Mouse (Mus musculus): ENCODE results near the gene Olfr648. TPM values are rescaled to one million over a fixed set of nuclear protein-coding genes. Genes with fewer than 3 reads are reported as not detected.

Gene Olfr648
- polyA plus RNA-seq, 2 experiments: 0.05 to 0.21 TPM

- H3K9ac ChIP-seq (ENCODE audit: low read depth, low read length, severe bottlenecking): no peak overlapping the region
- DNase-seq (ENCODE audit: low spot score): no peak
- no peak overlapping the region for H3K4me2 ChIP-seq (replicated peaks; ENCODE audit: low read depth, low read length, severe bottlenecking)
- no peaks in the 10 kb centered on the region for H3K9me3 ChIP-seq (ENCODE audit: control insufficient read depth, low read length)
- 73% methylated on average over 5 of the region's 5 CpGs for WGBS
- no peak overlapping the region for H3K27ac ChIP-seq (replicated peaks; ENCODE audit: low read depth, low read length)
- H3K36me3 ChIP-seq (ENCODE audit: control insufficient read depth, insufficient read depth, low read length): no peaks in the 10 kb centered on the region
- H3K27me3 ChIP-seq (ENCODE audit: control insufficient read depth, insufficient read depth, low read length): no peaks in the 10 kb centered on the region
- no peak overlapping the region for H3K4me3 ChIP-seq (replicated peaks; ENCODE audit: low read length)
- TF ChIP-seq POLR2A (IDR thresholded peaks at IDR 0.05; ENCODE audit: borderline replicate concordance, extremely low read depth, insufficient read depth, insufficient read length): no peak
- H3K4me1 ChIP-seq (ENCODE audit: control insufficient read depth, insufficient read depth, low read length): no peaks in the 10 kb centered on the region
- no peak for ATAC-seq (ENCODE audit: low FRiP score, low read depth)
These were observed 4.7 kb downstream of the Olfr648 start for GRCm38 (mm10) chr7:104178422-104179054.

DNA sequence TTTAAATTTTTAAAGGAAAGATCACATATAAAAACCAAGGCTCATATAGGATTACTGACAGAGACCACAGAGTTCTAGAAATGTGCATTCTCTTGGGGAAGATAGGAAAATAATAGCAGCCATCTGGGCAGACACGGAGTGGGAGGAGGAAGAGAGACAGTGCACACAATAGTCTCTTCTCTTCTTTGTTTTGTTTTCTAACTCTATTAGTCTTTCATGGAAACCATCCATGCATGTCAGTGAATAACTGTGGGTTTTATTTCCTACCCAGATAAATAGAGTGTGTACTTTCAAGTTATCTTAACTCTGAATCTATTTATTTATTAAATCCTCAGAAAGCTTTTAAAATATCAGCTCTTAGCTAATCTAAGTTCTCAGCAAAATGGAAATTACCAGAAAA is 8.1 kb downstream of the Olfr648 start:
- no peak overlapping the region for H3K27ac ChIP-seq (replicated peaks; ENCODE audit: low read depth, low read length)
- TF ChIP-seq POLR2A (IDR thresholded peaks at IDR 0.05; ENCODE audit: borderline replicate concordance, extremely low read depth, insufficient read depth, insufficient read length): no peak
- 90% methylated on average over 1 of the region's 1 CpGs for WGBS
- H3K9me3 ChIP-seq (ENCODE audit: control insufficient read depth, low read length): no peaks in the 10 kb centered on the region
- no peak overlapping the region for H3K4me2 ChIP-seq (replicated peaks; ENCODE audit: low read depth, low read length, severe bottlenecking)
- ATAC-seq (ENCODE audit: low FRiP score, low read depth): no peak
- no peak overlapping the region for H3K4me3 ChIP-seq (replicated peaks; ENCODE audit: low read length)
- H3K36me3 ChIP-seq (ENCODE audit: control insufficient read depth, insufficient read depth, low read length): no peaks in the 10 kb centered on the region
- H3K9ac ChIP-seq (ENCODE audit: low read depth, low read length, severe bottlenecking): no peak overlapping the region
- H3K27me3 ChIP-seq (ENCODE audit: control insufficient read depth, insufficient read depth, low read length): no peaks in the 10 kb centered on the region
- H3K4me1 ChIP-seq (ENCODE audit: control insufficient read depth, insufficient read depth, low read length): no peaks in the 10 kb centered on the region
- DNase-seq (ENCODE audit: low spot score): no peak

- Histone ChIP-seq H3K4me2 (replicated peaks; ENCODE audit: low read depth, low read length, severe bottlenecking) (no peak overlapping the region), H3K36me3 (ENCODE audit: control insufficient read depth, insufficient read depth, low read length) (no peaks in the 10 kb centered on the region), H3K4me1 (ENCODE audit: control insufficient read depth, insufficient read depth, low read length) (no peaks in the 10 kb centered on the region), H3K9ac (ENCODE audit: low read depth, low read length, severe bottlenecking) (no peak overlapping the region), H3K9me3 (ENCODE audit: control insufficient read depth, low read length) (no peaks in the 10 kb centered on the region), H3K27me3 (ENCODE audit: control insufficient read depth, insufficient read depth, low read length) (no peaks in the 10 kb centered on the region), H3K4me3 (replicated peaks; ENCODE audit: low read length) (no peak overlapping the region), H3K27ac (replicated peaks; ENCODE audit: low read depth, low read length) (no peak overlapping the region)
- 63% methylated on average over 6 of the region's 6 CpGs for WGBS
- ATAC-seq (ENCODE audit: low FRiP score, low read depth) (no peak), DNase-seq (ENCODE audit: low spot score) (no peak)
- no peak for TF ChIP-seq POLR2A (IDR thresholded peaks at IDR 0.05; ENCODE audit: borderline replicate concordance, extremely low read depth, insufficient read depth, insufficient read length)
These were observed 13.5 kb downstream of the Olfr648 start for GRCm38 (mm10) chr7:104169634-104170204.

DNA sequence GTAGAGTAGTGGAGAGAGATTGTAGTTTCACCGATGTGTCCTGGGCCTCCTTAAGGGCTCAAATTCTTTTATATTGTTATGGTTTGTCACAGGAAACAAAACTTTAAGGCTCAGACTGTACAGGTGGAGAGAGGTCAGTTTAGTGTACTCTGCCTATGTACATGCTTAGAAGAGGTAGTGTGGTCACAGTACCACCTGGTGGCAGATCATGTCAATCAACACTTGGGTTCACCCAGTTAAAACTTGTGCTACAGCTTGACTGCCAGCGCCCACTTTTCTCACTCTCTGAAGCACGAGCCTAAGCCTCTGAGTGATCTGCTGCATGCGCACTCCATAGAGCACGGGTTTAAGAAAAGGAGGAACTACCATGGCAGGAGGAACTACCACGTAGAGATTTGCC is 16.1 kb downstream of the Olfr648 start:
- Histone ChIP-seq H3K4me2 (replicated peaks; ENCODE audit: low read depth, low read length, severe bottlenecking) (no peak overlapping the region), H3K27ac (replicated peaks; ENCODE audit: low read depth, low read length) (no peak overlapping the region), H3K9me3 (ENCODE audit: control insufficient read depth, low read length) (no peaks in the 10 kb centered on the region), H3K9ac (ENCODE audit: low read depth, low read length, severe bottlenecking) (no peak overlapping the region), H3K4me1 (ENCODE audit: control insufficient read depth, insufficient read depth, low read length) (no peaks in the 10 kb centered on the region), H3K27me3 (ENCODE audit: control insufficient read depth, insufficient read depth, low read length) (no peaks in the 10 kb centered on the region), H3K4me3 (replicated peaks; ENCODE audit: low read length) (no peak overlapping the region), H3K36me3 (ENCODE audit: control insufficient read depth, insufficient read depth, low read length) (no peaks in the 10 kb centered on the region)
- WGBS: 82% methylated on average over 6 of the region's 6 CpGs
- no peak for DNase-seq (ENCODE audit: low spot score)
- ATAC-seq (ENCODE audit: low FRiP score, low read depth): no peak
- TF ChIP-seq POLR2A (IDR thresholded peaks at IDR 0.05; ENCODE audit: borderline replicate concordance, extremely low read depth, insufficient read depth, insufficient read length): no peak

- Histone ChIP-seq H3K36me3 (ENCODE audit: control insufficient read depth, insufficient read depth, low read length) (no peaks in the 10 kb centered on the region), H3K27ac (replicated peaks; ENCODE audit: low read depth, low read length) (no peak within 1 kb of the TSS), H3K27me3 (ENCODE audit: control insufficient read depth, insufficient read depth, low read length) (no peaks in the 10 kb centered on the region), H3K4me1 (ENCODE audit: control insufficient read depth, insufficient read depth, low read length) (no peaks in the 10 kb centered on the region), H3K9me3 (ENCODE audit: control insufficient read depth, low read length) (no peaks in the 10 kb centered on the region), H3K4me2 (replicated peaks; ENCODE audit: low read depth, low read length, severe bottlenecking) (no peak within 1 kb of the TSS), H3K9ac (ENCODE audit: low read depth, low read length, severe bottlenecking) (no peak within 1 kb of the TSS), H3K4me3 (replicated peaks; ENCODE audit: low read length) (no peak within 1 kb of the TSS)
- ATAC-seq (ENCODE audit: low FRiP score, low read depth): no peak
- DNase-seq (ENCODE audit: low spot score): no peak
- WGBS: 95% methylated on average over 2 of the region's 2 CpGs
- TF ChIP-seq POLR2A (IDR thresholded peaks at IDR 0.05; ENCODE audit: borderline replicate concordance, extremely low read depth, insufficient read depth, insufficient read length): no peak
These were observed 32.7 kb downstream of the Olfr648 start, which contains the start of gene Ubqlnl for GRCm38 (mm10) chr7:104150456-104150855. TSS of gene Ubqlnl (minus strand) at chr7:104150556.
